Mouse (Mus musculus) lung, postnatal 4 days (tissue): ENCODE measurements around the gene Prss57.
"Not testable (repeated sequence)": the region's sequence is repeated elsewhere in the genome, so short reads cannot be mapped to it uniquely, and the experiment has no call there.

Source experiments
- DNase-seq, 2 experiments: peaks; one replicate each; pipeline ENCODE4 v3.0.0; 2021

The Prss57 gene

DNA sequence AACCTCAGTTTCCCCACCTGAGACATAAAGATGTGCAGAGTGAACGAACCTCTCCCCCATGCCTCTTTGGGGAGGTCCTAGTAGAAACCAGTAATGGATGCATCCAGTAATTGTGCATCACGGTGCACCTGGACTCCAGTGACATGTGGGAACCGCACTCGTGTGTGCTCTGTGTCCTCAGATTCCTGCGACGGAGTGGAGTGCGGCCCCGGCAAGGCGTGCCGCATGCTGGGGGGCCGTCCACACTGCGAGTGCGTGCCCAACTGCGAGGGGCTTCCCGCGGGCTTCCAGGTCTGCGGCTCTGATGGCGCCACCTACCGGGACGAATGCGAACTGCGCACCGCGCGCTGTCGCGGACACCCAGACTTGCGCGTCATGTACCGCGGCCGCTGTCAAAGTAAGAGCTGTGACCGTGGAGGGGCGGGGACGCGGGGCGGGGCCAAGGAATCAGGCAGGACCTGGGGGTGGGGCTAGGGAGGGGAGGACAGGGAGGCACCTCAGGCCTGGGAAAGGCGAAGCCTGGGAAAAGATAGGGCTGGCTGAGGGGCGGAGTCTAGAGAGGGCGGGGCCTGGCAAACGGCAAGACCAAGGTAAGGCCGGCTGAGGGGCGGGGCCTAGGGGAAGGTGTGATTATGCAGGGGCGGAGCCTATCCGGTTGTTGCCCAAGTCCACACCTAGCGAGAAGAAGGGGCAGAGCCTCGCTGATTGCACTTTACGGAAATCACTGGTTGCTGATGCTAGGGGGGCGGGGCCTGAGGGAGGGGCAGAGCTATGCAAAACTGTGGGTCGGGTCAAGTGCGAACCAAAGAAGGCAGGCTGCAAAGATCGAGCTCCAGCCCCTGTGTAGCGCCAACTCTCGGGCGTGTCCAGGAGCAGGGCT, 10.7 kb downstream of the Prss57 start:
- peak; percentile 98 to 99 for DNase-seq

DNA sequence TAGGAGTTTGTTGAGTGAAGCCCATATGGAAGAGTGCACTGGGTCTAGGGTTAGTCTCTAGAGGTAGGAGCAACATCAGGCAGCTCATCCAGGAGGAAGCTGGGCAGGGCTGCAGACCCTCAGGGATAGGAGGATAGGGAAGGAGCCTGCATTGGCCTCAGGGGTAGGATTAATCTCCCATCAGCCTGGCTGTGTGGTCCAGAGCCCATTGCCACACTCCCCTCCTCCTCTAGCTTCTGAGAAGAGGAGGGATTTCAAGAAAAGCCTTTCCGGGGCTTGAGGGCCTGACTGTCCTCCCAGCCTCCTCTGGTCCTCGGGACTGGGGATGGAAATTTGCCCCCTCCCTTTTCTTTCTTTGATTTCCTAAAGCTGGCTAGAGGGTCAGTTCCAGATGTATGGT, 11.6 kb downstream of the Prss57 start:
- no peak for DNase-seq

DNA sequence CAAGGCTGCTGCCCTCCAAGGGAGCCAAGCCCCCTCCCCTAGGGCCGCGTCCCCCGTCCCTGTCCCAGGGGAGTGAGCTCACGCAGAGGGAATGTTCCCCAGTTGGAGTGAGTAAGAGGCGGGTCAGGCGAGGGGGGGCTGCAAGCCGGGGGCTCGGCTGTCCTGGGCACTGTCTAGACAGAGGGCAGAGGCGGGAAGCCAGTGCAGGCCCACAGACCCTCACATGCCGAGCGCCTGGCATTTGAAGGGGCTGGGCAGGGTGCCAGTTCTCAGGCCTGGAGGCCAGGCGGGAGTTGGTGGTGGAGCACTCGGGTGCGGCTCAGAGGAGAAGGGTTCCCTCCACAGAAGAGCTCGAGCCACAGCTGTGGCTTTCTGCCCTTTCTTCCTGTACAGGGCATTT, 12.8 kb downstream of the Prss57 start:
- peak; percentile 77 to 88 for DNase-seq

GRCm38 (mm10) chr10:79777103-79777531, 13.6 kb downstream of the Prss57 start, which contains the start of gene Fstl3:
TSS of gene Fstl3 (plus strand) at chr10:79777272.
- DNase-seq = peak; percentile 52 to 69

GRCm38 (mm10) chr10:79774486-79775279, 16.1 kb downstream of the Prss57 start:
- no peak for DNase-seq

DNA sequence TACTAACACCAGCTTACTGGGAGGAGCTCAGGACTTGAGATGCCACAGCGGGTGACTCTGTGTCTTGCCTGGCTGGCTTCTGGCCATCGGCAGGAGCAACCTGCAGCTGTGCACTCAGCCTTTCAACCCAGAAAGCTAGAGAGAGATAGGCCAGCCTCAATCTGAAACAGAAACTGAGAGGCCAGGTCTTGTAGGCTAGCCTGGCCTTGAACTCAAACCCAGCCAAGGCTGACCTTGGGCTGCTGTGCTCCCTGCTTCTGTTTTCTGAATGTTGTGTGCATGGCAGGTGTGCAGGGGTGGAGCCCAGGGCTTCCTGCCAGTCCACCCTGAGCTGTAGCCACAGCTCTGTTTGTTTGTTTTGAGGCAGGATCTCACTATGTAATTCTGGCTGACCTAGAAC, 17.6 kb downstream of the Prss57 start:
- no peak for DNase-seq

- DNase-seq = no peak
These were observed 18.4 kb downstream of the Prss57 start for GRCm38 (mm10) chr10:79772320-79772719.

DNA sequence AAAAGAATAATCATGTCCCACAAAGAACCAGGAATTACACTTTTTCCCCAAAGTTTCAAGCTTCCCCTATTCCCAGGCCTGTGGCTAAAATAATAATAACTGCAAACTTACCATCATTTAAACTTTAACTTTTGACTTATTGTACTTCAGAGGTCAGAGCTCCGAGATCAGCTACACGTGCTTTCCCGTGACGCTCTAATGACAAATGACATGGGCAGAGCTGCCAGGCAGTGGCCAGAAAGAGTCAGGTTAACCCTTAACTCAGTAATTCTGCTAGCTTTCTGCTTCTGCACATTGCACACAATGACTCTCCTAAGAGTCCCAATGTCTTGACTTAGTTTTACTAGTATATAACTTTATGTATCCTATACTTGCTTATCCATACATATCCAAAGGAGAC, 21.4 kb downstream of the Prss57 start:
- DNase-seq = no peak

DNA sequence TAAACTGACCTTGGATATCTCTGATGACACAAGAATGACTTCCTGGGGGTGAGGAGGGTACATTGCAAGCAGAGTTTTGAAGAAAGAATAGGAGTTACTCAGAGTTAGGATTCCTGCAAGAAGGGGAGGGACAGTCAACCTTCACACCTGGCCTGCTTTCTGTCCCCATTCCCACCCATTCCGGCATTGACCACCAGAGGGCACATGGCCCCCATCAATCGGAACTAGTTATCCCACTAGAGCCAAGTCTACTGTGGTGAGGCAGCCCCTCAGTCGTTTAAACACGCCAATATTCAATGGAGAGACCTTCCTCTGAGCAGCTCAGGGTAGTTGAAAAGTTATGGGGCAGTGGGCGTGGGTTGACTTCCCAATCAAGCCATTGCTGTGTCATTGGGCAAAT, 22.4 kb downstream of the Prss57 start:
- DNase-seq = peak; percentile 76 to 86

DNA sequence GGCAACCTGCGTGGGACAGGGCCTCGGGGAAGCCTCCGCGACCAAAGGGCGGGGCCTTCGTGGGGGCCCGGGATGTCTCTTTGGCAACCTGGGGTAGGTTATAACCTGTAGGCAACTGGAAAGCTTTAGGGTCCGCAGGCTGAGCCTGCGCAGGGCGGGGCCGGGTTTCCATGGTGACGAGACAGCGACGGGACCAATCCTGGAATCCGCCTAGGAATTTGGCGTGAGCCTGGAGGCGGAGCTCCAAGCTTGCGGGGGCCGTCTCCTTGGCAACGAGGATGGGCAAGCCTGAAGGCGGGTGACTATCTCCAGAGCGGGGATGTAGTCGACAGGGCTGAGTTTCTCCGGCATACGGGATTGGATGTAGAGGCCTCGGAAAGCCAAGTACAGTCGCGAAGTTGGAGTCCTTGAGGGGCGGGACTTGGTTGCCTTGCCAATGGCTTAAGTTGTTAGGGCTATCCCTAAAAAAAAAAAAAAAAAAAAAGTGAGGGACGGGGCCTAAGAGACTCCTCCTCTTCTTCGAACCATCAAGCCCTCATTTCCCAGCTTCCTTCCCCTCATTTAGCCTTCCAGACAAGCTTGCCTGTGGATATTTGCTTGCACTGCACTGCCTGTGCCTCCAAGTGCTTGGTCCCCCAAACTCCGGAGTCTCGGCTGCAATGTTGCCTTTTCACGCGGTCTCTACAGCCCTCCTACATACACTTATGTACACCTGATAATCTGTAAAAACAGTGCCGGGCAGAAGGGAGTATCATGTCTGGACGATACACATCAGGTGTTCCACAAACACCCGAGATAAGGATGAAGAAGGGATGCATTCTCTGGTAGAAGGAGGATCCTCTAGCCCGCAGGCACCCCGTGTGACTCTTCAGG, 23.2 kb downstream of the Prss57 start:
- peak; percentile 90 to 94 for DNase-seq

DNA sequence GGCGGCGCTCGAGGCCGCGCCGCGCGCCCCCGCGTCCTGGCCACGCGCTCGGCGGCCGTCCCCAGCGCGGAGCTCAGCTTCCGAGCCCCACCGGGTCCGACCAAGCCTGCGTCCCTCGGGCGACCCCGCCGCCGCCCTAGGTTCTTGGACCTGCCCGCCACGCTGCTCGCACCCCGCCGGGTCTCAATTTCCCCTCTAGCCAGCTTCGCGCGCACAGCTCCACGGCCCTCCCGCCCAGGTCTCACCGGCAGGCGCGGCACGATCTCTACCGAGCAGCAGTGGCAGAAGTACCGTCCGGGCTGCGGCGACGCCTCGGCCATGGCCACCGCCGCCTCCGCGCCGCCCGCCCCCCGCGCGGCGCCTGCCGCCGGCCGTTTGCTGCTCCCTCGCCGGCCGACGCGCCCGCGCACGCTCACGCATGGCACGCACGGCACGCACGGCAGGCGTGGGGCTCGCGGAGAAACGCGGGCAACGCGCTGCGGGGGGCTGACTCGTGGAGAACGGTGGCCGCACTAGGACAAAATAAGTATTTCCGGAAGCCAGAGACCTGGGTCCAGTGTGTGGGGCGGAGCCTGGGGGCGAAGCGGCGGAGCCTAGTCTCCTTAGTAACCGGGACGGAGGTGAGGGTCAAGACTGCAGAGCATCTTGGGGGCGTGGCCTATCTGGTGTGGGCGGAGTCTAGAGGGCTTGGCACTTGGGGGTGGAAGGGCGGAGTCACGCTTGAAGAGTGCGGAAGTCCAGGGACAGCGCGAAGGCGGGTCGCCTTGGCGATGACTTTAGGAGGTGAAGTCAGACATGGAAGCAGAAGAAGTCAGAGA, 24.0 kb downstream of the Prss57 start, which contains the start of gene Rnf126:
Rnf126 (minus strand) TSS at position 445 of the 818 bp plus-strand sequence.
- peak; percentile 99 to 100 for DNase-seq

DNA sequence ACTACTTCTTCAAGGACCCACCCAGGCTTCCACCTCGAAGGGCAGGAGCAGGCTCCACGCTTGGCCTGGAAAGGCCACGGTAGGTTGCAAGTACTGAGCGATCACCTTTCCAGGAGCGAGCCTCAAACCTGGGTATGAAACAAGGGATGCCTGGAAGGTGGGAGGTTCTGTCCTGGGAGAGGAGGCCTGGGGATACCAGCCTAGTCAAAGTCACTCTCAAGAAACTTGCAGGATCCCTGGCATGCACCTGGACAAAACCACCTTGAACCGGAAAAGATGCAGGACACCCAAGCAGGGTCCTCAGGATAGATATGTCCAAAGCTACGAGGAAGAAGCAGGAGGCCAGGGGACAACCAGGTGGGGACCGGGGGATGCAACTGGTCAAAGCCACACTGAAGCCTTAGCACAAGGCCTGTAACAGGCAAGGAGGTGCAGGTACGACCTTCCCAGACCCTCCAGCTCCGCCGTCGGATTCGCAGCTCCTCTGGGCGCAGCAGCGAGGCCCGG, 24.7 kb downstream of the Prss57 start:
- DNase-seq = no peak

GRCm38 (mm10) chr10:79765228-79765745, 25.5 kb downstream of the Prss57 start:
- no peak for DNase-seq

- no peak for DNase-seq
These were observed 26.5 kb downstream of the Prss57 start for GRCm38 (mm10) chr10:79764234-79764633.

- no peak for DNase-seq
These were observed 27.9 kb downstream of the Prss57 start for GRCm38 (mm10) chr10:79762875-79763274.

- DNase-seq = no peak
These were observed 30.1 kb downstream of the Prss57 start for GRCm38 (mm10) chr10:79760603-79761143.

GRCm38 (mm10) chr10:79759675-79760074, 31.1 kb downstream of the Prss57 start:
- DNase-seq = not testable (repeated sequence)

- no peak for DNase-seq
These were observed 34.1 kb downstream of the Prss57 start for GRCm38 (mm10) chr10:79756660-79757059.

- no peak for DNase-seq
These were observed 34.9 kb downstream of the Prss57 start for GRCm38 (mm10) chr10:79755854-79756253.

DNA sequence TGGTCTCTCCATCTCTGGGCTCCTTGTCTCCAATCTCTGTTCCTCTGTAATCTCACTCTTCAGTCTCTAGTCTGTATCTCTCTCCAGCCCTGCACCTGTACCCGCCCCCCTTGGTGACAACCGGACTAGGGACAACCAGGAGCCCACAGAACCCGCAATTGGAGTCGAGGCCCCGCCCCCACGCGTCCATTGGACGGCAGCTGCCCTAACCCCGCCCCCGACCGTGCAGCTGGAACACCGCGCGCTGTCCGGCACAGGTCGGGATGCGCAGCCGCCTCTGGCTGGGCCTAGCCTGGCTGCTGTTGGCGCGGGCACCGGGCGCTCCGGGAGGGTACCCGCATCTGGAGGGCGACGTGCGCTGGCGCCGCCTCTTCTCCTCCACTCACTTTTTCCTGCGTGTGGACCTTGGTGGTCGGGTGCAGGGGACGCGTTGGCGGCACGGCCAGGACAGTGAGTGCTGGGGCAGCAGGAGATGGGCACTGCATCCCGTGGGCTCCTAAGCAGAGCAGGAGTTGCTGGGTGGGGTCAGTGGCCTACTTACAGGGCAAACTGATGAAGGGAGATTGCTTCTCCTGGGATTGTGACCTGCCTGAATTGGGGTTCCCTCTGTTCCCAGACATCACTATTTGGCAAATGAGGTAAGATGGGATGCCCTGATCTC, 35.8 kb downstream of the Prss57 start, which contains the start of gene Fgf22:
Fgf22 (plus strand) TSS at position 221 of the 661 bp plus-strand sequence.
- DNase-seq = peak; percentile 72 to 75
